Mouse (Mus musculus): ENCODE measurements around the gene Etv6. TPM values are rescaled to one million over a fixed set of nuclear protein-coding genes. Genes with fewer than 3 reads are reported as not detected.
A peak's percentile ranks its signal among the peaks of the same experiment; 100 is the strongest.
"Not testable (repeated sequence)": the region's sequence is repeated elsewhere in the genome, so short reads cannot be mapped to it uniquely, and the experiment has no call there.

Etv6 gene
- 124 TPM in 2 replicates for total RNA-seq (2015)
- total RNA-seq (2017), result 67.1 and 76.4 TPM in 2 replicates

DNA sequence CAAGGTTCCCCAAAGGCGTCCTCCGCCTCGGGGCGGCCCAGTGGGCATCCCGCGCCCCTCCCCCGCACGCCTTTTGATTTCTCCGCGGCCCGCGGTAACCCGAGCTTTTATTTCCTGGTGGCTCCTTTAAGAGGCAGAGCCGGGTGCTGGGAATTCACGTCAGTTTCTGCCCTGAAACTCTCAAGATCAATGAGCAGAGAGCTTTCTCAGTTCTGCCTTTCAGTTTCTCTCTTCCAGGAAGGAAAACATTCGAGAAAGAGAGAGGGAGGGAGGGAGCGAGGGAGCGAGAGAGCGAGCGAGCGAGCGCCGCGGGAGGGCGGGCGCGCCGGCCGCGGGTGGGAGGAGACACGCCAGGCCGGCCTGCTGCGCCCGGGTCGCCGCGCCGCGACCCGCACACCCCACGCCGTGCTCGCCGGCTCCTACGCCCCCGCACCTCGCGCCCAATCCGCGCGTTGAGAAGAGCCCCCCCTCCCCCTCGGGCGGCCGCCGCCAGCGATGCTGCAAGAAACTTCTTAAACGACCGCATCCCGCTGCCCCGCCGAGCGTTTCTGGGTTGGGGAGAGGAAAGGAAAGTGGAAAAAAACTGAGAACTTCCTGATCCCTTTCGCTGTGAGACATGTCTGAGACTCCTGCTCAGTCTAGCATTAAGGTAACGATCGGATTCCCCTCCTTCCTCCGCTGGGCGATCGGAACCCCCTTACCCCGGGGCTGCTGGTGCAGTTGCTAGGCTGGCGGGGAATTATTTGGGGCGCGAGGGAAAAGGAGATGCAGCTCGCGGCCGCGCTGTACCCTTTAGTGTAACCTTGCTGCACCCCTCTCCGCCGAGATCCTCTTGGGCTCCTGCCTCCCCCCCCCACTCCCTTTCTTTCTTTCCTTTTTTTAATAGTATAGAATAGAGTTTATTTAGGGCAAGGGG, at the start of gene Etv6:
TSS of gene Etv6 (plus strand) at position 211 of the 916 bp plus-strand sequence.
- ATAC-seq (replicated peaks; ENCODE audit: poor library complexity), result peak; percentile 37

DNA sequence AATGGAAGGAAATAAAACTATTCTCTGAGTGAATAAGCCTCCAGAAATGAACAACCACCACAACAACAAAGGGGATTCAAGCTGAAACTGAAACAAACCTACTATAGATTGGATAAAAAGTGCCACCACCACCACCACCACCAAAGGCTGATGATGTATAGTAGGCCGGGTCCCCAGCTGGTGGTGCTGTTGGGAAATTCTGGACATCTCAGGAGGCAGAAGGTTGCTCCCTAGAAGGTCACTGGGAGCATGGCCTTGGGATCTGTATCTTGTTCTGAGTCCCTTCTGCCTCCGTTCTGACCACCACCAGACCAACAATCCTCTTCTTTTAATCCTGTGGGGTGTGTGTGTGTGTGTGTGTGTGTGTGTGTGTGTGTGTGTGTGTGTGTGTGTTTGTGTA, 49.3 kb upstream of the Etv6 start:
- ATAC-seq (replicated peaks; ENCODE audit: poor library complexity), result peak; percentile 34; the same call in 1 of the 2 replicates

DNA sequence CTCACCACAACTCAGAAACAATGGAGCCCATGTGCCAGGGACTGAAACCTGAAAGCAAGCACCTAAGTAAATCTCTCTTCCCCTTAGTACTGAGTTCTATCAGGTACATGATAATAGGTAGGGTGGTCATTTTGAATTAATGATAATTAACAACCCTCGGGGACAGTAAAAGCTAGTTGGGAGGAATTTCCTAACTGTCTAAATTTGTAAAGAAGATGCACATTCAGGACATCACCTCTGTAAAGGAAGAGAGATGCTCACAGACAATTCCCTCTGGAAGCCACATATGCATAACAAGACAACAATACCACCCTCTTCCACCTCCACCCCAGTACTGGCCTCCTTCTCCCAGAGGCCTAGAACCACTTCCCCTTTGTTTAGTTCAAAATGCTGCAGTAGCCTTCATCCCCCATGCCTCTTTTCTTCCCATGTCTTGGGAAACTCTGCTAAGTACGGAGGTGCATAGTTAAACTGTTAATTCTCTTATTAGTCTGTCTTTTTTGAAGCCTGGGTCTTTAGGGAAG, 48.4 kb upstream of the Etv6 start:
- ATAC-seq (replicated peaks; ENCODE audit: poor library complexity), result peak; percentile 59

DNA sequence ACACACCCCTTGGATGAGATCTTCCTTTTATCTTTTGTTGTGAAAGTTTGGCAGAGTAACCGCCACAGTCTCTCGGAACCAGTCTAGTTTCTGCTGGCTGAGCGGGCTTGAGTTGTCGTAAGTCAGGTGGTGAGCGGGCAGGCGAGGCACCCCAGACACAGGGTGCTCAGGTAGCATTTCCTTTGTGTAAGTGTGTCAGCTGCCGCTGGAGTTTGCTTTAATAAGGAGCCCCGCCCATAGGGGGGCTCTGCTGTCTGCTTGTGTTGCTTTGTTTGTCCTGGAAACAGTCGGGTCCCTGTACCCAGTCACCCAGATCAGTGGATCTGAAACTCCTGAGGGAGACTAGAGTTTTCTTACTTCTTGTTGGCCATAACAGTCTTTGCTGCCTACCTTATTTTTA, 47.5 kb upstream of the Etv6 start:
- no peak for ATAC-seq (replicated peaks; ENCODE audit: poor library complexity)

DNA sequence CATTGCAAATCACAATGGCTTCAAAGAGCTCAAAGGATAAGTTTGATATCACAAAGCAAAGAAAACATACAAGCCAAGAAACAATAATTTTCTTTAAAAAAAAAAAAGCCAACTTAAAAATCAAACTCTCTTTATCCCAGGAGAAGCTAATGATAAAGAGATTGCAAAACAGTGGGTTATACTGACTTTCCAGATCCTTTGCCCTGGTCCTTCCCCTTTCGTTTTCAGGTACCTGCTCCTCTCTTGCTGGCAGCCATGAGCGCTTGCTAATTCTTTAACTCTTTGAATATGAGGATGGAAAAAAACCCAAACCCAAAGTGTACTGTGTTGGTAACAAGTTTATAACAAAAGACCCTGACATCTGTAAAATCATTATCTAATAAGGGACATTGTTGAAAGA, 38.0 kb upstream of the Etv6 start:
- 0 out of 2 replicates have a peak, but pooled peaks have one; percentile 58 for ATAC-seq (replicated peaks; ENCODE audit: poor library complexity)

DNA sequence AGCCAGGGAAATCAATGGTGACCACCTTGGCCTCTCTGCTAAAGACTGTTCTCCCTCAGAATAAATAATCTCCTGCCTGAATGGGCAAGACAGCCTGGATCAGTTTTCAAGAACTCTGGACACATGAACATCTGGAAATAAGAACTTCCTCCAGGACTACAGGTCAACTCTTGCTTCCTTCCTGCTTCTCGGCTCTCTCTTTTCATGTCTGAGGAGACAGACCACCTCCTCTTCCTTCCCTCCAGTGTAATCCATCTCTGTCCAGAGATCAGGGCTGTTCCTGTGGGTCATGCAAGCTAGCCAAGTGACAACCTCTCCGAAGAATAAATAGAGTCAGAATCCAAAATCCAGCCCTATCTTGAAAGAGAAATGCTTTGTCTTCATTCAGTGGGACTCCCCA, 37.6 kb upstream of the Etv6 start:
- ATAC-seq (replicated peaks; ENCODE audit: poor library complexity), result no peak

DNA sequence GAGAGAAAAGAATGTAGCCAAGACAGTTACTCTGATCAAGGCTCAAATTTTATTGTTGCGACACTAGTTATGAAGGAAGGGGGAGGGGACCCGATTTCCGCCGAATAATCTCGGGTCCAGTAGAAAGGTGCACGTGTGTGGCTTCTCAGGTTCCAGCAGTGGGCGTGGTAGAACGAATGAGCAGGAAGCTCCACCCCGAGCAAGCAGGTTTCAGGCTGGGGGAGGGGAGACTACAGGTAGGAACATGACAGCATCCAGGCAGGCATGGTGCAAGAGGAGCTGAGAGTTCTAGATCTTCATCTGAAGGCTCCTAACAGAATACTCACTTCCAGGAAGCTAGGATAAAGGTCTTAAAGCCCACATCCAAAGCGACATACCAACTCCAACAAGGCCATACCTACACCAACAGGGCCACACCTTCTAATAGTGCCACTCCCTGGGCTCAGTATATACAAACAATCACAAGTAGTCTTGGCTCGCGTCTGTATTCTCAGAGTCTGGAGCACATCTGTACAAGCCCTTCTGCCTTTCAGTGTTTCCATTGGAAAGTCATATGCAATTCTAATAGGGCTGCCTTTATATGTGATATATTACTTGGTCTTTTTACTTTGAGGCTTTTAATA, 20.9 kb upstream of the Etv6 start:
- not testable (repeated sequence) for ATAC-seq (replicated peaks; ENCODE audit: poor library complexity)

DNA sequence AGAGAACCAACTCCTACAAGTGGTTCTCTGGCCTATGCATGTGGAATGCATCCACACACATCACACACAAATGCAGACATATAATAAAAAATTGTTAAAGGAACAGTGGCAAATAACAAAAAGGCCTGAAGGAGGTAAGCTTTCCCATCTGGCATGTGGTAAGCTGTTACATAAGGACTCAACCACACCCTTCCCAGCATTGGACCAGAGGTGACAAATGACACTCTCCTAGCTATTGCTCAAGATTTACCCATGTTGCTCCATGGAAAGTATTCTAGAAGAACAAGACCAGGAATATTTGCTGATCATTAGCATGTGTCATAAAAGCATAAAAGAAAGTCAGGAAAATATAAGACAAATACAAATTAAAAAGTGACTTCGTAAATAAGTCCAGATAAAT, 16.7 kb upstream of the Etv6 start:
- peak; percentile 66 for ATAC-seq (replicated peaks; ENCODE audit: poor library complexity)

DNA sequence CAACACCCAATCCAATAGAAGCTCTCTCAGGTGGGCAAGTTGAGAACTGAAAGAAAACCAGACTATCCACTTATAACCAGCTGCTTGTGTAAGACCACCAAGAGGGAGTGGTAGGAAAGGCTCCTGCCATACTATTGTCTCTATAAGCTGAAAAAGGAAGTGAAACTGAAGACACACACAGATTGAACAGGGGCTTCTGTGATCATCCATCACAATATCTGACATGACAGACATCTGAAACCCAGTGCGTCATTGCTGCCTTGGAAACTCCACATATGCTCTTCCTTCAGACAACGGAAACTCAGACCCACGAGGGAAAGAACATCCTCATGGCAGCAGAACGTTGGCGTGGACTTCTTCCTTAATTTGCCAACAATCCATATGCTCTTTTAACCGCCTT, 14.7 kb upstream of the Etv6 start:
- peak; percentile 90 for ATAC-seq (replicated peaks; ENCODE audit: poor library complexity)

DNA sequence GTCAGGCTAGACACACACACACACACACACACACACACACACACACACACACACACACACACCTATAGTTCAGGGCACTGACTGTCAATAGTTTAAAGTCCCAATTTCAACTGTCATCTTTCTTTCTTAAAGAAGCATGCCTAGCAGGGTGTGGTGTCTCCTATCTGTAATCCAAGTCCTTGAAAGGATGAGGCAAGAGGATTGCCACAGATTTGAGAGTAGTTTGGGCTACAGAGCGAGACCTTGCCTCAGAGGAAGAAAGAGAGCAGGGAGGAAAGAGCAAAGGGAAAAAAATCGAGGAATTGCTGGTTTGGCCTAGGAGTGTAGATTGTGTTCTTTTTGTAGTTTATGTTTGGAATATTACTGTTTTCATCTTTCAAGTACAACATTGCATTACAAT, 9.2 kb upstream of the Etv6 start:
- ATAC-seq (replicated peaks; ENCODE audit: poor library complexity), result peak; percentile 67

DNA sequence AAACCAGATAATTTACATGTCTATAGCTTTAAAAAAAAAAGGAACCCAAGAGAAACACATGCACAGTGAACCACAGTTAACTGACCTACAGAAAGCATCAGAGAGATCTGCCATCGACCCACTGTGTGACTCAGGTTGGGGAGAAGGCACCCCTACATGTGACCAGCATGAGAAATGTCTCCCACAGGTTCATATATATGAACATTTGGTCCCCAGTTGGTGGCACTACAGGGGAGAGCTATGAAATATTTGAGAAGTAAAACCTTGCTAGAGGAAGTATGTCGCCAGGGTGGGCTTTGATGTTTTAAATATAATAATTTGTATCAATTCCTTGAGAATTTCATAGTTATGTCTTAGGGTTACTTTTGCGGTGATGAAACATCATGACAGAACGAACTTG, 8.5 kb upstream of the Etv6 start:
- peak; percentile 38 for ATAC-seq (replicated peaks; ENCODE audit: poor library complexity)

DNA sequence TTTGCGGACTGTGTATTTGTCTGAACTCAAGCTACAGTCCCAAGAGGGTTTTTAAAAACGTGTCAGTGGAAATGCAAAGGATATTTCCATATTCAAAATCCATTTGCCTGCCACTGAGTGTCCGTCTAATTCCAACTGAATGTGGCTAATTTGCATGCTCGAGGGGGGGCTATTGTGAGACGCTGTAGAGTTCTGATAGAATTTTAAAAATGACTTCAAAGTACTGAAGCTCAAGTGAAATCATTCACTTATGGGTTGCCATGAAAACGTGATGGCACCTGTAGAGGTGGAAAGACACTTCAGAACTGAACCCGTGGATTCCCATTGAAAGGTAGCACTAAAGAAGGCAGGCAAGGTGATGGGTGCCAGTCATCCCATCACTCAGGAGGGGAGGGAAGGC, 3.0 kb upstream of the Etv6 start:
- no peak for ATAC-seq (replicated peaks; ENCODE audit: poor library complexity)

DNA sequence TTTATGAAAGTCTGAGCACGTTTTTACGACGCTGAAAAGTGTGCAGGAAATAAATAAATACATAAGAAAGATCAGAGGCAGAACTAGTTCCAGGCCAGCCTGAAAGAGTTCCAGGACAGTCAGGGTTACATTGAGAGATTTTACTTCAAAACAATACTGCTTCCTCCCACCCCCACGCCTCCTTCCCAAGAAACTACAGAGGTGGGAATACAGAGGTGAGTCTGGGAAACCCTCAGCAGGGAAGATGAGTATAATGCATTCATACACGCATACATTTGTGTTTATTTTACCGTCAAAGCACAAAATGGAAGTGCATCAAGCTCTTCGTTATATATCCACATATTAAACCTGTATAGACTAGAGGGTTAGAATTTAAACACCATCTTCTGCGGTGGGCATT, 1.1 kb upstream of the Etv6 start:
- ATAC-seq (replicated peaks; ENCODE audit: poor library complexity), result no peak

DNA sequence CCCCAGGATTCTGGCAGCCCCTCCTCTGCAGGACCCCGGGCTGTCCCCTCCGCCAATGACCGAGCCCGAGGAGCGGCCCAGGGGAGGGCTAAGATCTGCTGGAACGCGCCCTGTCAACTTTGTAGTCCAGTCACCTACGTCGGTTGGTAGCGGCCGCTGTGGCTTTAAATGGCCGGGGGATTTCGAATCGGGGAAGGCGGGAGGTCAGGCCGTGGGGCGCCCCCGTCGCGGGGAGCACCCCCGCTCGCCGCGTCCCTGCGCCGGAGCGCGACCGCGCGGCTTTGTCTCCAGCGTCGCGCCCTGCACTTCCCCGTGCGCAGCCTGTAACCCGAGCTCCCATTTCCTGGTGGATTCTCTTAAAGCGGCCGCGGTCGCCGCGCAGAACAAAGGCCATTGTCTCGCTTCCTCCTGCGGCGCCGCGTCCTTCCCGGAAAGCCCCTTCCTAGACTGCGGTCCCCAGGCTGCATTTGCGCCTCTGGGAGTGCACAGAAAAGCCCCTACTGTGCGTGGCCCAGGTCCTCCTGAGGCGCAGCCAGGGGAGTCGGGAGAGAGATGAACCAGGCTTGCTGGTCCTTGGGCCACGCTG, 503 bp upstream of the Etv6 start:
- peak; percentile 55 for ATAC-seq (replicated peaks; ENCODE audit: poor library complexity)

DNA sequence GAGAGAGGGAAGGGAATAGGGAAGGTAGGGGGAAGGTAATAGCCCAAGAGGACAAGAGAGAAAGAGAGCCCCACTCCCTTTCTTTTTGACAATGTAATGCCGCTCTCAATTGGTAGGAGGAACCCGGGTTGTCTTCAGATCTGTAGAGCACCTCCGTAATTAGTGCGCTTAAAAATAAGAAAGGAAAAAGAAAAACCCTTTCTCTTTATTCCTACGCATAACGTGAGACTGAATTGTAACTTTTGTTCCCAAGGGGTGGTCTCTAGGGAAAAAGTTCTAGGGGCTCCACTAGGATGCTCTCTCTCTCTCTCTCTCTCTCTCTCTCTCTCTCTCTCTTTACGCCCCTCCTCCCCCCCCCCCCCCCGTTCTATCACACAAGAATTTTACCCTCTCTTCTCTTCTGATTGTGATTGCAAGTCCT, 1.0 kb downstream of the Etv6 start:
- ATAC-seq (replicated peaks; ENCODE audit: poor library complexity), result no peak

DNA sequence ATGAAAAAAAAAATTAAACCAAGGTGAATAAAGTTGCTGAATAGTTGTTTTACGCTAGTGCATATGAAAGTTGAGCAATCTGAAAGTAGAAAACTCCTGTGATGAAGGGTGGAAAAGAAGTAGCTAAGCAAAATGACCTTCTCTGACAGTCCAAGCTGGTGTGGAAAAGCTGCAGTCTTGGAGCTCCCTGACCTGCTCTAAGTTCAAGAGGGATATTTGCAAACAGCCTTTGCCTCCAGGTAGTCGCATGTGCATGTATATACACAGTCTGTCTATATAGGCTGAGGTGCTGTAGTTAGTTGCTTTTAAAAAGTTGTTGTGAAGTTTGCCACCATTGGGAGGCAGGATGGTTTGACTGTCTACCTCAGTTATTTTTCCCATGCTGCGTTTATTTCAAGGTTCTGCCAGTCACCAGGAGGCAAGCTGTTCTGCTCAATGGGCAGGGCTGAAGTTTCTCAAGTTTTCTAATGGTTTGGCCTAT, 1.5 kb downstream of the Etv6 start:
- ATAC-seq (replicated peaks; ENCODE audit: poor library complexity), result no peak

DNA sequence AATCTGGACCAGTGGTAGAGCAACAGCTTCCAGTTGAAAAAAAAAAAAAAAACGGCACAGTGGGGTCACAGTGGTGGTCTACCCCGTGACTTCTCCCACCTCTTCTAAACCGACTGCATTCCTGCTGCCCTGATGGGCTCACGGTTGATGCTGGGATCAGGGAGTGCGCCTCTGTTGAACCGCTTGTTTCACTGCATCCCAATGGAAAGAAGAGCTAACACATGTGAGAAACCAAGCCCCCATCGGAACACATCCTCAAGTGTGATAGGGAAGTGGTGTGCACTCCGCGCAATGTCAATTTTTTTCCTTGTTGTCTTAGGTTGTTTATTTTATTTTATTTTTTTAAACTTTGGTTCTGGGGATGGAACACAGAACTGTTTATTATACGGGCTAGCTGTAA, 2.5 kb downstream of the Etv6 start:
- ATAC-seq (replicated peaks; ENCODE audit: poor library complexity), result no peak

DNA sequence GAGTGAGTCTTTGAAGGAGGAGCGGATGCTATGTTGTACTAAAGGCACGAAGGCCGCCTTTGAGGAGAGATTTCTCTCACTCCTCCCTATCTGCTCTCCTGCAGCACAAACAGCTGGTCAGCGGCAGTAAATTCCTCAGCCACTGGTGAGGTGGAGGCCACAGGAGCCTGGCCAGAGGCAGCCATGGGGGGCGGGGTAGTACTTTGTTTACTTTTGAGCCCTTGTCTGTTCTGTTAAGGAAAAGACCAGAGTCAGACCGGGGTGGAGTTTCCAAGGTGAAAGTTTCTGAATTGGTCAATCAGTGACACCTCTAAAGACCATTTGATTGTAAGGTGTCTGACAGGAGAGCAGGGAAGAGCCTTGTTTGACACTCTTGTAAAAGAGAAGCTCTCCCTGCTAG, 3.4 kb downstream of the Etv6 start:
- no peak for ATAC-seq (replicated peaks; ENCODE audit: poor library complexity)

DNA sequence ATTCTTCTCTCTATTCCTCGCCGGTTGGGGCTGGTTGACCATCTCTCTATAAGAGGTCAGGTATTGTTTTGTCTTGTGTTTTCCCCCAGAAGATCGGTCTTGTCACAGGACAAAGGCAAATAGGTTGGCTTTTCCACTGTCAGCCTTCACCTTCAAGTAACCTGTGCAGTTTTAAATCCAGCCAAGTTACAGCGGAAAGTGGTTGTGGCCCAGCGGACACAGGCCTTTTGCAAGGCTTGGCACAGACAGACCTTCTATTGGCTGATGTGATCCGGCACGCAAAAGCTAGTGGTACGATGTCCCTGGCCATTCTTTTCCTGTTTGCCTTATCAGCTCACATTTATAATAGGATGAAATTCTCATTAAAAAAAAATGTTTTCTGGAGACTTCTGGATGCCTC, 3.9 kb downstream of the Etv6 start:
- no peak for ATAC-seq (replicated peaks; ENCODE audit: poor library complexity)

DNA sequence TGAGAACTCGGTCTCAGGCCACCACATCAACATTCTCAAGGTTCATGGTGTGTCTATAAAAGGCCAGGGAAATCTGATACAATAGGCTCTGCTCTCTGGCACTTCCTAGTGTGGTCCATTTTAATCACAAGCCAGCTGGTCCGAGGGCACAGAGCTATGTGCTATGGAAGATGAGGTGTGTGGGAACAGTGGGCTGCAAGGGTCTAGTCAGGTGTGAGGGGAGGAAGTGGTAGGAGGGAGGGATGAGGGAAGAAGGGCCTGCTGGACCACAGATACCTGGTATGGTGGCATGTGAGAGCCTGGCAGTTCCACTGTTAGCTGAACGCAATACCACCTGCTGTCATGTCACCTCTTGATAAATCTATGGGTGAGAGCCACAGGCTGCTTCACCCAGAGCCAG, 4.8 kb downstream of the Etv6 start:
- ATAC-seq (replicated peaks; ENCODE audit: poor library complexity), result no peak

DNA sequence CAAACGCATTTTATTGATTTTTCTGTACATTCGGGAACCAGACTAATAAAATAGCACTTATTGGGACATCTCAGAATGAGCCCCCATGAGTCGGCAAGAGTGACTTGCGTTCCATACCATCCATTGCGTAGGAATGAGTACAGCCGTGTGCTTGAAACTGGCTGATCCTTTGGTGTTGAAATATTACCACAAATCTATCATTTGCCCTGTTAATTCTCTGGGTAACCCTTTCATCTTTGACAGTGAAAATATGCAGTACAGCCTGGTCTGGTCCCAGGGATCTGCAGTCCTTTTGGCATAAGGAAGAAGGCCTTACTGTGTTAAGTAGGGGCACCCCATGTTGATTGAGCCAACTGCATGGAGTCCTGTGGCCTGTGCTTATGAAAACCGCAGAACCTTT, 5.8 kb downstream of the Etv6 start:
- peak; percentile 13; the same call in 1 of the 2 replicates for ATAC-seq (replicated peaks; ENCODE audit: poor library complexity)
